Mouse (Mus musculus): ENCODE measurements at regions not wholly inside any gene's neighbourhood (a gene's known extent, or its start where the extent isn't known, plus 50 kb on each side); places are given as distances from the start of the nearest gene placed in this dataset.
"Not testable (repeated sequence)": the region's sequence is repeated elsewhere in the genome, so short reads cannot be mapped to it uniquely, and the experiment has no call there.

DNA sequence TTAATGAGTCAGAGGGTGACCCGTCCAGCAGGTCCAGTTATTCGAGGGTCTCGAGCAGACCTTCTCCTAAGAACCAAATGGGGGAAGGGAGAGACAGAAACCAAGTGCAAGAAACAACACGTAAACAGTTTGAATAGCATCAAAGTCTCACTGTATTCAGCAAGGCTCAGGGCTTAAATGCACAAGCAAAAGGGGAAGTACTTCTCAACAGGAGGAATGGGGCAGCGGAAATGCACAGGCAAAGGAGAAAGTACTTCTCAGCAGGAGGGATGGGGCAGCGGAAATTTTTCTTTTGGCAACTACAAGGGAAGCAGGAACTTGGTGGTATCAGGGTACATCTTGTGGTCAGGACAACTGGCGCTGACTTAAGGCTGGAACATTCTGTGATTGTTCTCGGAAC, 330.6 kb downstream of the 9430069I07Rik start:
- H3K9ac ChIP-seq (ENCODE audit: low read depth, low read length); H3K27ac ChIP-seq; H3K4me3 ChIP-seq; H3K4me1 ChIP-seq (ENCODE audit: control insufficient read depth, insufficient read depth, low read length); DNase-seq; H3K27me3 ChIP-seq (ENCODE audit: control insufficient read depth, insufficient read depth, low read length); H3K79me2 ChIP-seq (replicated peaks; ENCODE audit: control insufficient read depth, insufficient read depth, low read length); H3K36me3 ChIP-seq (ENCODE audit: control insufficient read depth, insufficient read depth, low read length); intact Hi-C loops (cut with DNase I): not testable (repeated sequence)
- 71% methylated on average over 8 of the region's 8 CpGs for WGBS

DNA sequence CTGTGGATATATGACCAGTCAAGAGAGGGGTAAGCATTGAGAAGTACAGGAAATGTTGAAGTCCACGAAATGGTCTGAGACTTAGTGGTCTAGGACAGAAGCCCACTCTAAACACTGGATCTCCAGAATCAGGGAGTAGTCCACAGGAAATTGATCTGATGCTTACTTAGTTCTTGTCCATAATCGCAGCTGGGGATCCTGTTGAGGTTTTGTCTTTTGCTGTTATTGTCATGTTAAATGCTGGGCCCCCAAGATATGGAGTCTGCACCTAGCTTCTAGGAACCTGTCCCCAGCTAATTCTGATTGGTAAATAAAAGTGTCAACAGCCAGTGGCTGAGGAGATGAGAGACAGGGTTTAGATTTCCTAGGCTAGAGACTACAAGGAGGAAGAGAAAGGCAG, 332.3 kb downstream of the 9430069I07Rik start:
- no peak overlapping the region for H3K4me3 ChIP-seq
- H3K27me3 ChIP-seq (ENCODE audit: control insufficient read depth, insufficient read depth, low read length), result no peaks in the 10 kb centered on the region
- TF ChIP-seq POLR2A (IDR thresholded peaks at IDR 0.05; ENCODE audit: insufficient read depth, low read depth, low read length) (no peak), CTCF (IDR thresholded peaks at IDR 0.05) (no peak), EP300 (IDR thresholded peaks at IDR 0.05; ENCODE audit: insufficient read depth, low read depth, low read length) (no peak)
- no peak overlapping the region for H3K9ac ChIP-seq (ENCODE audit: low read depth, low read length)
- H3K79me2 ChIP-seq (replicated peaks; ENCODE audit: control insufficient read depth, insufficient read depth, low read length), result no peaks in the 10 kb centered on the region
- no peak overlapping the region for H3K27ac ChIP-seq
- H3K36me3 ChIP-seq (ENCODE audit: control insufficient read depth, insufficient read depth, low read length), result no peaks in the 10 kb centered on the region
- WGBS, result 79% methylated on average over 2 of the region's 2 CpGs
- no peak for DNase-seq
- H3K4me1 ChIP-seq (ENCODE audit: control insufficient read depth, insufficient read depth, low read length), result no peaks in the 10 kb centered on the region
- intact Hi-C loops (cut with DNase I), result no loop called here

DNA sequence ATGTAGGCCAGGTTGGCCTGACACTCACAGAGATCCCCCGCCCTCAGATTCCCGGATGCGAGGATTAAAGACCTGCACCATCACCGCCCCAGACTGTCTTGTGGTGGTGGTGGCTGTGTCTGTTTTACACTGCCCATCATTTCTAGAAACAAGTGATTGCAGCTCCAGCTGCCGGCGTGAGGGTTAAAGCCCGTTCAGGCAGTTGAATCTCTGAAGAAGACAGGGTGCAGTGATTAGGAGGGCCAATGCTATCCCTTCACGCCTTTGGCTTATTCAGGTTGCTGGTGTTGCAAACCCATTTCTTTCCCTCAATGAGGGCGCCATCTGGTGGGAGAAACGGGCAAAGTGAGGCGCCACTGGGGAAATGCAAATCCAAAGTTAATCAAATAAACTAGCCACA, 335.8 kb downstream of the 9430069I07Rik start:
- TF ChIP-seq POLR2A (IDR thresholded peaks at IDR 0.05; ENCODE audit: insufficient read depth, low read depth, low read length) (no peak), CTCF (IDR thresholded peaks at IDR 0.05) (peak; percentile 84)
- intact Hi-C loops (cut with DNase I), result no loop called here
- Histone ChIP-seq H3K4me1 (ENCODE audit: control insufficient read depth, insufficient read depth, low read length) (no peaks in the 10 kb centered on the region), H3K27me3 (ENCODE audit: control insufficient read depth, insufficient read depth, low read length) (no peaks in the 10 kb centered on the region), H3K36me3 (ENCODE audit: control insufficient read depth, insufficient read depth, low read length) (no peaks in the 10 kb centered on the region), H3K9ac (ENCODE audit: low read depth, low read length) (no peak overlapping the region), H3K4me3 (no peak overlapping the region), H3K27ac (no peak overlapping the region), H3K79me2 (replicated peaks; ENCODE audit: control insufficient read depth, insufficient read depth, low read length) (no peaks in the 10 kb centered on the region)
- 30% methylated on average over 11 of the region's 11 CpGs for WGBS
- DNase-seq, result peak; percentile 58 to 81

DNA sequence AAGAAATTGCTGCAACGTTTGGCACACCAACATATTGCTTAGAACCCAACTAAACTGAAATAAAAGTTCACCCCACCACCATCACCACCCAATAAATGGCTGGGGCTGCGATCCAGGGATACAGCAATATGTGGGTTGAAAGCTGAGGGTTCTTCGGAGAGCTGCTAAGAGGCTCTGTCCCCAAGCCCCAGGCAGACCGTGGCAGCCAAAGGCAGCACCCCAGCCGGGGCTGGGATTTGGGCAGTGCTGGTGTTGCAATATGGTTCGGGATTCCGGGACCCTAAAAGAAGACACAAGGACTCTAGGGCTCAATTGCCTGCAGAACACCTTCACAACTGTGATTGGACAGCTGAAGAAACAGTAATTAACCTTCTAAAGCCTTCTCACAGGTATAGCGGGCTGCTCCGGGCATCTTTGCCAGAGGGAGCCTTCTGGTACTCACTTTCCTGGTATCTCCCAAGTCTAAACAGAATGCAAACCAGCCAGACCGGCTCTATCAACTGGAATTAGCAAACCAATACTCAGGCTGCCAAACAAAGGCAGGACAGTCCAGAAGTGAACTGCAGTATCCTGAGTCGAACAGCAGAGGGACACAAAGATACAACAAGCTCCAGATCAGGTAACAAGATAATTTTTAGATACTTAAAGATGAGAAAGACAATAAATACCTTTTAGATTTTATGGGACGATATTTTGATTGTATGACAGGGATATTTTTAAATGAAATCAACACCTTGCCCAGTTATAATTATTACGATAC, 341.1 kb downstream of the 9430069I07Rik start:
- 51% methylated on average over 13 of the region's 13 CpGs for WGBS
- no peaks in the 10 kb centered on the region for H3K79me2 ChIP-seq (replicated peaks; ENCODE audit: control insufficient read depth, insufficient read depth, low read length)
- no peak for DNase-seq

DNA sequence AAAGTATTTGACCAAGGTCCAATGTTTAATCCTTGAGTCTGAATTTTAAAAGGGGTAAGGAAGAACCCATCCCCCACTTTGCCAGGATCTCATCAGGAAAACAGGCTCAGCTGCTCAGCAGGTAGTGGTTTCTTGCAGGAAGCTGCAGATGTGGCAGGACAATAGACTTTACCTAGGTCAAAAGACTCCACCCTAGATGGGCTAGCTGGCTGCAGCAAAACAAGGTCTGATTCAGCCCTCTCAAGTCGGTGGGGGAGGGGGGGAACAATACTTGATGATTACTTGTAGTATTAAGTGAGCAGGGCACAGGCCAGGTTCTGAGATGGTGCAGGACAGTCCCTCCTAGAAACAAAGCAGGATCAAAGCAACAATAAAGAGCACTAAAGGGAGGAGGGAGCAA, 349.1 kb downstream of the 9430069I07Rik start:
- Histone ChIP-seq H3K27ac (no peak overlapping the region), H3K36me3 (ENCODE audit: control insufficient read depth, insufficient read depth, low read length) (no peaks in the 10 kb centered on the region), H3K9ac (ENCODE audit: low read depth, low read length) (no peak overlapping the region), H3K27me3 (ENCODE audit: control insufficient read depth, insufficient read depth, low read length) (no peaks in the 10 kb centered on the region), H3K4me1 (ENCODE audit: control insufficient read depth, insufficient read depth, low read length) (no peaks in the 10 kb centered on the region), H3K79me2 (replicated peaks; ENCODE audit: control insufficient read depth, insufficient read depth, low read length) (no peaks in the 10 kb centered on the region), H3K4me3 (no peak overlapping the region)
- TF ChIP-seq POLR2A (IDR thresholded peaks at IDR 0.05; ENCODE audit: insufficient read depth, low read depth, low read length) (no peak), EP300 (IDR thresholded peaks at IDR 0.05; ENCODE audit: insufficient read depth, low read depth, low read length) (no peak), CTCF (IDR thresholded peaks at IDR 0.05) (no peak)
- intact Hi-C loops (cut with DNase I), result no loop called here
- no peak for DNase-seq
- 39% methylated on average over 1 of the region's 1 CpGs for WGBS

More for the DNA sequence above, 341.1 kb downstream of the 9430069I07Rik start:
- Histone ChIP-seq H3K9ac (ENCODE audit: low read depth, low read length) (no peak overlapping the region), H3K27ac (no peak overlapping the region), H3K36me3 (ENCODE audit: control insufficient read depth, insufficient read depth, low read length) (no peaks in the 10 kb centered on the region), H3K27me3 (ENCODE audit: control insufficient read depth, insufficient read depth, low read length) (no peaks in the 10 kb centered on the region), H3K4me3 (no peak overlapping the region), H3K4me1 (ENCODE audit: control insufficient read depth, insufficient read depth, low read length) (no peaks in the 10 kb centered on the region)
- intact Hi-C loops (cut with DNase I), result no loop called here
- TF ChIP-seq CTCF (IDR thresholded peaks at IDR 0.05) (peak; percentile 76), POLR2A (IDR thresholded peaks at IDR 0.05; ENCODE audit: insufficient read depth, low read depth, low read length) (no peak)

DNA sequence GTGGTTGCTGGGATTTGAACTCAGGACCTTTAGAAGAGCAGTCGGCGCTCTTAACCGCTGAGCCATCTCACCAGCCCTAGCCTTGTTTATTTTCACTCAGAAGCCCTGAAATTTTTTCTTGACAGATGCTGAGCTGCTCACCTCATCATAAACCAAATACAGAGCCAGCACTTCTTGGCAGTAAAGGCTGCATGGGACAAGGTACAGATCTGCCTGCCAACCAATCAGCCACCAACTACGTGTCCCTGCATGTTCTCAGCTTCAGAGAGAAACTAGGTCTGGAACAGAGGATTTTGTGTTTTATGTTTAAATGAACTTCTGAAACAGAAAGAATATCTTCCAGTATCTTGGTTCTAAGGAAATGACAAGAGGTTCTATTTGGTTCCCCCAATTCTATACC, 365.3 kb downstream of the 9430069I07Rik start:
- Histone ChIP-seq H3K4me1 (ENCODE audit: control insufficient read depth, insufficient read depth, low read length) (no peaks in the 10 kb centered on the region), H3K36me3 (ENCODE audit: control insufficient read depth, insufficient read depth, low read length) (no peaks in the 10 kb centered on the region), H3K27ac (no peak overlapping the region), H3K4me3 (no peak overlapping the region), H3K79me2 (replicated peaks; ENCODE audit: control insufficient read depth, insufficient read depth, low read length) (no peaks in the 10 kb centered on the region), H3K27me3 (ENCODE audit: control insufficient read depth, insufficient read depth, low read length) (no peaks in the 10 kb centered on the region), H3K9ac (ENCODE audit: low read depth, low read length) (no peak overlapping the region)
- DNase-seq, result no peak
- WGBS, result 83% methylated on average over 4 of the region's 4 CpGs
- intact Hi-C loops (cut with DNase I), result no loop called here
- TF ChIP-seq POLR2A (IDR thresholded peaks at IDR 0.05; ENCODE audit: insufficient read depth, low read depth, low read length), result no peak
- no peak for TF ChIP-seq CTCF (IDR thresholded peaks at IDR 0.05)
